Mouse (Mus musculus): ENCODE results near the gene Prss44.

DNA sequence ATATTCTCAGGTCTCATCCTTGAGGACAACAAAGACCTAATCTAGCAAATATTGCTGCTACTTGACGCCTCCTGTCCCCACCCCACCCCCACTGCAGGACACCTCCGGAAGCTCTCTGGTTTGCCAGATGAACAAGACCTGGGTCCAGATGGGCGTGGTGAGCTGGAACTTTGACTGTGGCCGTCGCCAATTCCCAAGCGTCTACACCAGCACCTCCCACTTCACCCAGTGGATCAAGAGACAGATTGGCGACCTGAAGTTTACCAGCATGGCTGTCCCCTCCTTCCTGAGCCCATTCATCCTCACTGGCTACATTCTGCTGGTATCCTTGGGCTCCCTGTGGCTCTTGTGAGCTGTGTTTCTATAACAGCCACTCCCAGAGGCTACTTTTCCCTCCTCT lies 42.1 kb downstream of the Prss44 start:
- no peak for TF ChIP-seq CTCF (IDR thresholded peaks at IDR 0.05; ENCODE audit: low read depth)
- no peak for TF ChIP-seq EP300 (IDR thresholded peaks at IDR 0.05; ENCODE audit: low read depth)

All from heart, postnatal 0 days (tissue).